Mouse (Mus musculus) right cerebral cortex, postnatal 10 days (tissue): ENCODE data around the gene Bmp10.

Experiments
- DNase-seq, 2 experiments: peaks; one replicate each; pipeline ENCODE4 v3.0.0; 2021; ENCODE audit warnings: low spot score in 2 of 2

The Bmp10 gene

GRCm38 (mm10) chr6:87428487-87429044 lies at the start of gene Bmp10:
Bmp10 (plus strand) TSS chr6:87428994.
- DNase-seq, result no peak

DNA sequence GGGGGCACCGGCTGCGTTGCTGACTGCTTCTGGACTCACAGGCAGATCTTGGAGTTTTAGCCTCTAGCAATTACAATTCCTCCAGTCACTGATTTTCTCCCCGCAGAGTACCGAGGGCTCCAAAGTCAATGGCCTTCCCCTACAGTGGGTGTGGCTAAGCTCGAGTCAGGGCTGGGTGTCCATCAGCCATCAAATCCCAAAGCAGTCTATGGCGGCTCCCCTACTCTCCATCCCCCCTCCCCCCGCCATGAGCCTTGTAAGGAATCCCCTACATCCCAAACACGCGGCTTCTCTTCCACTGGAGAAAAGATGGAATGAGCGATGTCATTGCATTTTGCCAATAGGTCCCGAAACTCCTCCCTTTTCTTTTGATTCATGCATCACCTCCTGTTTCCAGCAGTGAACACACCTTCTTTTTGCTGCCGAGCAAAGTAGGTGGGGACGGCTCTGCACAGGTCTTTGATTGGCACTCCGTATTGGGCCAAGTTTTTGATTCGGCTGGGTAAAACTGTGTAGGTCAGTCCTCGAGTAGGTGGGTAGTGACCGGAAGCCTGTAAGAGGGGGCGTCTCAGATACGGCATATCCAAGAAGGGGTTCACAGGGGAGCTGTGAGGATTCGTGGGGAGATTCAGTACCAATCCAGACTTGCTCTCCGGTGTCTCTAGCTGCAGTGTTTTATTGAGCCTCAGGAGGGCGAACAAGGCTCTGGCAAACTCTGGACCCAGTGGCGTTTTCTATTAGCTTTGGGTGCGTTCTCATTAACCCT lies 44.7 kb upstream of the Bmp10 start:
- DNase-seq, result peak; percentile 44 to 58

- peak; percentile 38 to 53 for DNase-seq
Measured at GRCm38 (mm10) chr6:87384761-87385160, 44.0 kb upstream of the Bmp10 start.

GRCm38 (mm10) chr6:87386203-87386602 lies 42.6 kb upstream of the Bmp10 start:
- DNase-seq, result peak; percentile 79 to 85

DNA sequence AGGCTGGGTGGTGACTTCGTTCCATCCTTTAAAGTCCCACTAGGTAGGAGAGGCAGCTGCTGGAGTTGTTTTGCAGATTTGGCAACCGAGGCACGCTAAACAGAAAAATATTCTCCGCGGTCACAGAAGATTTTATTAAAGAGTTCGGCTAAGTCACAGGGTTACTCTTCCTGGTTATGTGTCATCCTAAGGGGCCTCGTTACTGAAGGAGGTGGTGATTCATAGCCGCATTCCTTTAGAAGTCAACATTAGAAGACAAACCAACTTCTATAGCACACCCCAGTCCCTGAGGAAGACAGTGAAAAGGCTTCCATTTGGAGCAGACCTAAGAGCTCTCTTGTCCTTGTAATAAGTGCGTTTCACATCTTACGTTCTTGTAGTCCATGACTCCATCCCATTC lies 42.1 kb upstream of the Bmp10 start:
- DNase-seq, result no peak

- DNase-seq, result no peak
Measured at GRCm38 (mm10) chr6:87388877-87389276, 39.9 kb upstream of the Bmp10 start, which contains the start of gene Gkn3. Gkn3 (minus strand) TSS chr6:87388935.

GRCm38 (mm10) chr6:87389455-87389989 lies 39.3 kb upstream of the Bmp10 start:
- no peak for DNase-seq

DNA sequence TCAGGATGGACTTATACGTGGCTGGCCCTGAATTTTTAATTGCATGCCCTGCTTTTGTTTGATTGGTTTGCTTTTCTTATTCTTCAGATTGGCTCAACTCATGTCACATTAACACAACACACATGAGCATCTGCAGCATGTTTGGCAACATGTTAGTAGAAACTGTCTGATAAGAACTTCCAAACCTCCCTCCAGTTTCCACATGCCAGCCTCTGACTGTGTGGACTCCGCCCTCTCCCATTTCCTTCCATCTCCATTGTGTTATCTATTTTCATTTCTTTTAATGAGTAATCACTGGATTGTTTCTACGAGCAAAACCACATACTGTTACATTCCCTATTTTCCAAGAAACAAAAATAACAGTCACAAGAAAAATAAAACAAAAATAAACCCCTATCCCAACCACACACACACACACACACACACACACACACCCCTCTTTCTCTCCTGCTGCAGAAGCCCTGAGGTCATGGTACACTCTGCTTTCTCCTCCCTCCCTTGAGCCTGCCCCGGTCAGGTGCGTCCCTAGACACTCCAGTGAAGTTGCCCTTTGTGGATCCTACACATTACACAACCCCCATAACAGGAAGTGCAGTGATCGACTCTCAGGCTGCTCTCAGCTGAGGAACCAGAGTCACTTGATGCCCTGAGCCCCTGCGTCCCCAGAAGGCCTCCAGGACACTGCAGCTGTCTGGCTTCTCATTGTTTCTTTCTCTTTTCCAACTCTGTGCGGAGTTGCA lies 35.2 kb upstream of the Bmp10 start:
- no peak for DNase-seq

DNA sequence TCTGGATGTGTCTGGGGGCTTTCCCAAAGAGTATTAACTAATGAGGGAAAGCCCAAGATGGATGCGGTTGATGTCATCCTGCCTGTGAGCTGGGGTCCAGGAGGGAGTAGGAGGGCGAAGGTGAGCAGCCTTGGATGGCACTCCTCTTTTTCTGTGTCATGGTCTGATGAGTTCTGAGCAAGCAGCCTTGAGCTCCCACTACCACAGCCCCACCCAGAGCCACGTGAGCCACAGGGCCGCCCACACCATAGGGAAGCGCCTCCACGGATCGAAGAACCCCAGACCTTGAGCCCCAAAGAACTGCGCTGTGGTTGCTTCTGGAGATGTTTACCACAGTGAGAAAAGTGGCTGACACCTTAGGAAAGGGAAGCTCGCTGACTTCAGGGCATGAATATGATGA lies 34.0 kb upstream of the Bmp10 start:
- DNase-seq, result no peak

- DNase-seq, result peak; percentile 74 to 87
Measured at GRCm38 (mm10) chr6:87399137-87399536, 29.7 kb upstream of the Bmp10 start.

- DNase-seq, result no peak
Measured at GRCm38 (mm10) chr6:87399886-87400566, 28.8 kb upstream of the Bmp10 start.

GRCm38 (mm10) chr6:87401456-87401855 lies 27.3 kb upstream of the Bmp10 start:
- no peak for DNase-seq

- DNase-seq, result no peak
Measured at GRCm38 (mm10) chr6:87412011-87412410, 16.8 kb upstream of the Bmp10 start.

DNA sequence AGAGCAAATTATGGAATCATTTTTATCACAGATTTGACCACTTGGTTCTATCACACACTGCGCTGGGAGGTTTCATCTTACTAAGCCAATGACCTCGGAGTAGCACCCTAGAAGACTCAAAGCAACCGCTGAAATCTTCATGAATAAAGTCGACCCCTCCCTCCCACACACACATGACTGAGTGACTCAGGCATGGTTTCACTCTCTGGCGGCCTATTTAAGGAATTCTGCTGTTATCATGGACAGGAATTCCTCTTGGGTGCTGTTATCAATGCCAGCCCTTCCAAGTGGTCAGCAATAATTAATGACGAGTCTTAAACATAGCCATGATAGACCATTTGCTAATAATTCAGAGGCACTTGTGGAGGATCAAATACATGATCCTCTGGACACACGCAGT lies 6.5 kb upstream of the Bmp10 start:
- no peak for DNase-seq

- DNase-seq, result peak; percentile 42 to 62
Measured at GRCm38 (mm10) chr6:87424037-87424816, 4.6 kb upstream of the Bmp10 start.

GRCm38 (mm10) chr6:87426954-87427353 lies 1.8 kb upstream of the Bmp10 start:
- no peak for DNase-seq

DNA sequence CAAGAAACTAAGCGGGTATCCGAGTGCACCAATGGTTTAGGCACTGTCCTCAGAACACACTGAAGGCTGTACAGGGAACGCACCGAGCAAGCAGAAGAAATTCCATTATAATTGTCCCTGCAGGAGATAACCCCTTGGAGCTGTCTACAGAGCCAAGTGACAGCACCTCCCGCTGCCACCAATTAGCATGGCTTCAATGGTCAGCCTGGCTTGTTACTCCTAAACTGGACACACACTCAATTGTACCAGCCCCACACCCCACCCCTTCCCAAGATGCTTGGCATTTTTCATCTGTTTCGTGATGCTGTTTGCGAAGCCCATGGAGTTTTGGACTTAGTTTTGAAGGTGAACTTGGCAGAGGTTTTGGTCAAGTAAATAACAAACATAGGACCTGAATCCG lies 1.2 kb upstream of the Bmp10 start:
- DNase-seq, result no peak

DNA sequence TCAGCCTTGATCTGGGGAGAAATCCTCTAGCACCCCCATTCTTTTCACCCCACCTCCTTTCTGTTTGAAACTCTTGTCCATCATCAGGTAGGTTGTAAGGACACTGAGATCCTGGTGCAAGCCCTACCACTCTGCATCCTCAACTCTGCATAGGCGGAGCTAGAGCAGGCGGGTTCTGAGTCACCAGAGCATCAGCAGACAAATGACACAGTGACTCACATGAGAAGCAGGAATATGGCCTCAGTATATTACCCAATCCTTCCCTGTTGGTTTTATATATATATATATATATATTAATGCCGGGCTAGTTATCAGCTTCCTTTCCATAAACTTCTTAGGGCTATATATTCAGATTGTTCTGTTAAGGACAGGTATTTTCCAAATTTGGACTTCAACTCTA lies 7.0 kb downstream of the Bmp10 start:
- DNase-seq, result no peak

GRCm38 (mm10) chr6:87436745-87437144 lies 8.0 kb downstream of the Bmp10 start:
- no peak for DNase-seq

DNA sequence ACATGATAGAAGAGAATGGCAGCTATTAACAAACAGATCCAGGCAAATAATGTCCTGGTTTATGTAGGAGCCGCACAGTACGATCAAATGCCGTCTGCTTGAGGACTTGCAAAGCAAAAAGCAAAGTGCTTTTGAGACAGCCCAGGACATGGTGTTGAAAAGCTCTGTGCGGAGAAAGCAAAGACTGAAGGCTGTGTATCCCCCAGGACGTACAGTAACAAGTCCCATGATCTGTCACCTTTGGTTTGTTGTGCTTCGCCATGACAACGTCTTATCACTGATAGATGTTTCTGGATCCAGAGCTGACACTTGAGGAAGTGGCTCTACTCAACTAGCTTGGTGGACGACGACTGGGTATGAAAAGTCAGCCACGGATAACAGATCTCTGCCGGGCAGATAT lies 14.5 kb downstream of the Bmp10 start:
- DNase-seq, result no peak

DNA sequence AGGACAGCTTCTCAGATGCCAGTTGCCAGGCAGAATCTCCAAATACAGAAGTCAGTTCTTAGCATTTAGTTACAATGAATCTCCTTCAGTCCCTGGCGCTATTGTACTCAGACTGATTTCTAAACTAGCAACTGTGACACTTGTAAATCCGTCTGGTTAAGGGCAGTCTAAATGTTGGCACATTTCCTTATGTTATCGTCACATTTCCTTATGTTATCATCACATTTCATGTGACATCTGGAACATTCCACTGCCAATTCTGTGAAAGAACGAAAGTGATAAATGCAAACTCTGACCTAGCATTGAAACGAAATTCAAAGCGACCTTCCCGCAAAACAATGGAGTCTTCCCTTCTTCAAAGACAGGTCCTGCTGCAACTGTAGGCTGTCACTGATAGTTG lies 16.4 kb downstream of the Bmp10 start:
- DNase-seq, result no peak
